Mouse (Mus musculus): ENCODE measurements around the gene Klhl26.

DNA sequence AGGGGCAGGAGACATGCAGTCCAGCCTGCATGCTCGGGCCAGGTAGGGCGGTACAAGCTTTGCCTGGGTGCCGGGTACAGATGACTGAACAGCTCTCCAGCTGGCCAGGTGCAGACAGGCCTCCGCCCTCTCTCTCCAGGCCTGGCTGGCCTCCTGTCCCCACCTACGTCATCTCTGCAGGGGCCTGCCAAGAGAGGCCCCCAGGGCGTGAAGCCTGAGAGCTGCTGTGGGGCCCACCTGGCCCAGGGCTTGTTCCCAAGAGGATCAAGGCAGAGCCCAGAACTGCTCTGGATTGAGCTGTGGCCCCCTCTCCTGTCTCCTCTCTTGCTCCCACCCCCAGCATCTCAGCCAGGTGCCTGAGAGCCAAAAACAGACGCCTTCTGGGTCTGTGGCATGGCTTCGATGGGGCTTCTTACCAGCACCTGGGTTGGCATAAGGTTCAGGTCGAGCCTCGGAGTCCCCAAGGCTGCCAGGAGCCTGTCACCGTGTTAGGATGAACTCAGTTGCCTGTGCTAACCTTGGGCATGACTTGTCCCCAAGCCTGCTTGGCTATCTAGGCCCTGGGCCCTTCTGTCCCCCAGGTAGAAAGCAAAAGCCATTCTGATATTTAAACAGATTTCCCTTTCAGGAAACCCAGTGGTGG, 70.2 kb downstream of the Klhl26 start:
- TF ChIP-seq CTCF (IDR thresholded peaks at IDR 0.05) (no peak), EP300 (IDR thresholded peaks at IDR 0.05) (no peak)
